Mouse (Mus musculus) cortical plate, adult 2 months (tissue): ENCODE results near the gene Hist1h2ak. TPM values are rescaled to one million over a fixed set of nuclear protein-coding genes. Genes with fewer than 3 reads are reported as not detected.
A peak's percentile ranks its signal among the peaks of the same experiment; 100 is the strongest.

ENCODE experiments used
- H3K27ac ChIP-seq: fragments of 200-500 bp; 2 replicates; pipeline ENCODE4 v1.5.1; 2012; ENCODE audit warnings: low read length, control low read depth, inconsistent platforms; ENCODE audit not compliant: insufficient read depth
- H3K4me1 ChIP-seq: fragments of 200-500 bp; 2 replicates; pipeline ENCODE4 v1.6.1; 2011; ENCODE audit warnings: low read length; ENCODE audit not compliant: control insufficient read depth, insufficient read depth
- H3K4me3 ChIP-seq: fragments of 200-500 bp; 2 replicates; pipeline ENCODE4 v1.5.1; 2011; ENCODE audit warnings: mild to moderate bottlenecking, low read length, control low read depth; ENCODE audit not compliant: insufficient read depth
- CTCF ChIP-seq: fragments of 200-500 bp; IDR thresholded peaks from 2 replicates; pipeline ENCODE4 v1.5.1; 2011; ENCODE audit warnings: mild to moderate bottlenecking, control low read depth, low read length; ENCODE audit not compliant: insufficient read depth; ENCODE audit errors: extremely low read depth
- POLR2A ChIP-seq: fragments of 200-500 bp; IDR thresholded peaks from 2 replicates; pipeline ENCODE4 v1.6.1; 2011; ENCODE audit warnings: mild to moderate bottlenecking, low read length, control low read depth; ENCODE audit not compliant: insufficient read depth; ENCODE audit errors: extremely low read depth
- polyA plus RNA-seq: library from polyadenylated mRNA; depleted of rRNA; stranded (reverse); fragments of >200 nt; gene quantifications from 2 replicates; pipeline ENCODE4 v1.2.3, GENCODE M21; 2012; rRNA removed

The Hist1h2ak gene
- polyA plus RNA-seq, 1 experiment: 1.7 TPM

DNA sequence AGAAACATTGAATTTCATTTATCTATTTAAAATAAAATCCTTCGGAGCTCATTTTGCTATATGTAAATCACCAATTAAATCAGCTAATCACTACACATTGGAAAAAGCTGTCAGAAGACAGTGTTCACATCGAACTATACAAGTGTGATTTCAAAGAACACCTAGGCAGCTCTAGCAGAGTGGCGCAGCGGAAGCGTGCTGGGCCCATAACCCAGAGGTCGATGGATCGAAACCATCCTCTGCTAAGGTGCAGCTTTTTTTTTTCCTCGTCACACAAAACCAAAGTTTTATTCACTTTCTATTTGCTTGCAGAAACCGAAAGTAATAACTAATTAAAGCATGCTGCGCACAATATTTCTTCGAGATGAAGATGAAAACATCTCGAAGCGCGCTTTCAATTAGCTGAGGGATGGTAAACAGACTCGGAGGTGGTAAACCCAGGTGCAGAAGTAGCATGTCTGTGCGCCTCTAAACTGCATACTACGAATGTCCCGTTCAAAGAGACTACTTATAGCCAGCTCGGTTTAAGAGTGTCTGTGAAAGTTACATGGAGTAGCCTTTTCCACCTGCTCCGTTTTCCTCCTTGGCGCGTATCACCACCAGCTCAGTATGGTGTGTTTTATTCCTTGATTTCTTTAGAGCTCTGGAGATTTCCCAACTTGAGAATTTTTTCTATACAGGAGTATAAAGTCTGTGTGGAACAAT is 42.7 kb downstream of the Hist1h2ak start:
- H3K4me1 ChIP-seq: peaks cover 4% of the 10 kb centered on the region; the same call in 1 of the 2 replicates
- H3K27ac ChIP-seq: no peak overlapping the region
- H3K4me3 ChIP-seq: peak overlapping the region; percentile 85
- TF ChIP-seq POLR2A: no peak
- TF ChIP-seq CTCF: no peak

GRCm38 (mm10) chr13:21710031-21710711 is 43.5 kb downstream of the Hist1h2ak start:
- Histone ChIP-seq H3K4me3 (peak overlapping the region; percentile 85), H3K4me1 (peaks cover 2% of the 10 kb centered on the region; the same call in 1 of the 2 replicates), H3K27ac (no peak overlapping the region)
- TF ChIP-seq POLR2A (no peak), CTCF (peak; percentile 65)

- Histone ChIP-seq H3K4me1 (no peaks in the 10 kb centered on the region), H3K4me3 (no peak overlapping the region), H3K27ac (no peak overlapping the region)
- TF ChIP-seq CTCF: no peak
- no peak for TF ChIP-seq POLR2A
Observed at GRCm38 (mm10) chr13:21706669-21707068, 47.0 kb downstream of the Hist1h2ak start.

Other genes starting within 250 kb of the Hist1h2ak start
- gene Zkscan8, start 222.7 kb downstream of the Hist1h2ak start, polyA plus RNA-seq: 6.7 and 7.0 TPM in 2 replicates
- not detected in 2 replicates for gene Olfr1366, start 211.0 kb downstream of the Hist1h2ak start, polyA plus RNA-seq
- not detected in 2 replicates for gene Olfr1535, start 193.9 kb downstream of the Hist1h2ak start, polyA plus RNA-seq
- gene Olfr1364, start 172.1 kb downstream of the Hist1h2ak start, polyA plus RNA-seq: not detected in 2 replicates
- not detected in 2 replicates for gene Olfr1362, start 139.8 kb downstream of the Hist1h2ak start, polyA plus RNA-seq
- 0.06 TPM in 1 of 2 replicates, not detected in the other for gene Olfr11, start 111.3 kb downstream of the Hist1h2ak start, polyA plus RNA-seq
- gene Olfr1361, start 90.4 kb downstream of the Hist1h2ak start, polyA plus RNA-seq: not detected in 2 replicates
- gene Olfr1360, start 76.4 kb downstream of the Hist1h2ak start, polyA plus RNA-seq: not detected in 2 replicates
- not detected in 2 replicates for gene Olfr1359, start 55.7 kb downstream of the Hist1h2ak start, polyA plus RNA-seq
- gene Hist1h2bl, start 37.7 kb downstream of the Hist1h2ak start, polyA plus RNA-seq: 1.2 TPM in 1 of 2 replicates, not detected in the other
- 1.5 and 1.7 TPM in 2 replicates for gene Hist1h2ai, start 37.4 kb downstream of the Hist1h2ak start, polyA plus RNA-seq
- gene Hist1h3h, start 36.2 kb downstream of the Hist1h2ak start, polyA plus RNA-seq: 0.91 and 3.1 TPM in 2 replicates
- gene Hist1h2bm, start 31.8 kb downstream of the Hist1h2ak start, polyA plus RNA-seq: 0.77 TPM in 1 of 2 replicates, not detected in the other
- 2.3 and 2.4 TPM in 2 replicates for gene Hist1h4j, start 18.8 kb downstream of the Hist1h2ak start, polyA plus RNA-seq
- gene Hist1h4k, start 3.3 kb downstream of the Hist1h2ak start, polyA plus RNA-seq: 11.0 and 14.4 TPM in 2 replicates
- gene Hist1h2bn, start 296 bp upstream of the Hist1h2ak start, polyA plus RNA-seq: 2.0 and 2.7 TPM in 2 replicates
- 0.21 and 0.25 TPM in 2 replicates for gene Hist1h1b, start 26.8 kb upstream of the Hist1h2ak start, polyA plus RNA-seq
- 1.3 and 3.1 TPM in 2 replicates for gene Hist1h3i, start 29.5 kb upstream of the Hist1h2ak start, polyA plus RNA-seq
- gene Hist1h2an, start 33.4 kb upstream of the Hist1h2ak start, polyA plus RNA-seq: not detected in 2 replicates
- 0.26 and 0.63 TPM in 2 replicates for gene Hist1h2bp, start 33.6 kb upstream of the Hist1h2ak start, polyA plus RNA-seq
- gene Hist1h2bq, start 56.4 kb upstream of the Hist1h2ak start, polyA plus RNA-seq: 1.2 and 1.7 TPM in 2 replicates
- not detected in 2 replicates for gene Hist1h2ao, start 56.6 kb upstream of the Hist1h2ak start, polyA plus RNA-seq
- gene Hist1h4m, start 57.9 kb upstream of the Hist1h2ak start, polyA plus RNA-seq: not detected in 2 replicates
- 11.0 and 23.0 TPM in 2 replicates for gene Hist1h4n, start 78.4 kb upstream of the Hist1h2ak start, polyA plus RNA-seq
- gene Hist1h2ap, start 79.7 kb upstream of the Hist1h2ak start, polyA plus RNA-seq: 2.4 and 3.5 TPM in 2 replicates
- 0.34 and 0.92 TPM in 2 replicates for gene Hist1h2br, start 79.9 kb upstream of the Hist1h2ak start, polyA plus RNA-seq
- gene Zfp184, start 191.3 kb upstream of the Hist1h2ak start, polyA plus RNA-seq: 2.2 and 2.3 TPM in 2 replicates
- gene Pom121l2, start 227.4 kb upstream of the Hist1h2ak start, polyA plus RNA-seq: 0.04 TPM in 1 of 2 replicates, not detected in the other